ENCODE assay signal across 10 mouse cellular contexts in genomic region chr3:104673642-104674328, GRCm38 (mm10). TPM values are rescaled to one million over a fixed set of nuclear protein-coding genes. Genes with fewer than 3 reads are reported as not detected.
DNase-seq lines count a peak whose midpoint lies in the region; ATAC-seq and TF ChIP-seq lines count a peak whose summit lies in the region.
"Had no signal": no experiment of that assay in that cellular context is flagged by ENCODE, and none has a peak within 500 bp of the region (broad histone marks: within the 10 kb centered on the region; RNA-seq: fewer than 3 reads in every experiment).

No protein-coding gene starts in this region.

- 54% methylated on average over 4 of the region's 4 CpGs for WGBS in heart, adult 2 months
- WGBS in limb, embryonic 13.5 days = 75% methylated on average over 4 of the region's 4 CpGs
- 64% methylated on average over 4 of the region's 4 CpGs for WGBS in limb, embryonic 10.5 days
- 39% methylated on average over 4 of the region's 4 CpGs for WGBS in liver, embryonic 13.5 days (ENCODE audit: insufficient replicate concordance)
- WGBS in stomach, postnatal 0 days = 49% methylated on average over 4 of the region's 4 CpGs

- H3K4me1 ChIP-seq in heart, adult 2 months (ENCODE audit: control insufficient read depth, insufficient read depth, low read length) = peaks cover 18% of the 10 kb centered on the region
- peaks cover 32% of the 10 kb centered on the region for H3K4me1 ChIP-seq in limb, embryonic 13.5 days
- peaks cover 44% of the 10 kb centered on the region for H3K4me1 ChIP-seq in limb, embryonic 10.5 days
- peaks cover 74% of the 10 kb centered on the region for H3K4me1 ChIP-seq in liver, embryonic 13.5 days (replicated peaks)
- H3K4me1 ChIP-seq in stomach, postnatal 0 days (replicated peaks; ENCODE audit: control insufficient read depth, insufficient read depth) = peaks cover 11% of the 10 kb centered on the region

- peaks cover 2% of the 10 kb centered on the region; the same call in 1 of the 2 replicates for H3K36me3 ChIP-seq in heart, adult 2 months (ENCODE audit: control insufficient read depth, insufficient read depth, low read length)
- H3K36me3 ChIP-seq in limb, embryonic 13.5 days = no peaks in the 10 kb centered on the region
- H3K36me3 ChIP-seq in limb, embryonic 10.5 days = no peaks in the 10 kb centered on the region
- H3K36me3 ChIP-seq in liver, embryonic 13.5 days = no peaks in the 10 kb centered on the region
- H3K36me3 ChIP-seq in stomach, postnatal 0 days (ENCODE audit: control insufficient read depth, insufficient read depth, low read length) = no peaks in the 10 kb centered on the region
- H3K36me3 ChIP-seq: midbrain, embryonic 13.5 days had no signal

- TF ChIP-seq POLR2A in heart, adult 2 months (IDR thresholded peaks at IDR 0.05; ENCODE audit: insufficient read depth, low read depth, low read length) = no peak

- TF ChIP-seq CTCF in heart, adult 2 months (IDR thresholded peaks at IDR 0.05) = no peak
- TF ChIP-seq CTCF in stomach, postnatal 0 days (IDR thresholded peaks at IDR 0.05; ENCODE audit: low read depth) = no peak

- intact Hi-C loops in heart, adult 2 months (cut with DNase I) = loop anchor here (2.0 to 5.0 kb wide), 3 partner anchors 71 to 161 kb away; no protein-coding TSS in a partner anchor
- intact Hi-C loops in heart, postnatal 10 days (cut with DNase I) = loop anchor here (2.0 to 10.0 kb wide), 2 partner anchors 161 to 659 kb away; no protein-coding TSS in a partner anchor

- 0 out of 2 replicates have a peak overlapping the region, but pooled peaks have one; percentile 82 for H3K4me2 ChIP-seq in limb, embryonic 13.5 days (replicated peaks)
- peak overlapping the region; percentile 77 for H3K4me2 ChIP-seq in liver, embryonic 13.5 days
- no peak overlapping the region for H3K4me2 ChIP-seq in stomach, postnatal 0 days (replicated peaks; ENCODE audit: low read depth)

- no peak overlapping the region for H3K4me3 ChIP-seq in heart, adult 2 months
- no peak overlapping the region for H3K4me3 ChIP-seq in limb, embryonic 13.5 days
- no peak overlapping the region for H3K4me3 ChIP-seq in limb, embryonic 10.5 days
- peak overlapping the region; percentile 27 for H3K4me3 ChIP-seq in liver, embryonic 13.5 days (replicated peaks)
- no peak overlapping the region for H3K4me3 ChIP-seq in stomach, postnatal 0 days (ENCODE audit: low read depth, low read length)
- H3K4me3 ChIP-seq: midbrain, embryonic 13.5 days had no signal

- TF ChIP-seq EP300 in heart, adult 2 months (IDR thresholded peaks at IDR 0.05; ENCODE audit: insufficient read depth, low read depth, low read length) = no peak
- TF ChIP-seq EP300 in stomach, postnatal 0 days (optimal IDR thresholded peaks at IDR 0.05) = no peak

- no peak for ATAC-seq in limb, embryonic 13.5 days (ENCODE audit: low FRiP score, low read depth)
- ATAC-seq in liver, embryonic 13.5 days (ENCODE audit: low read depth) = peak; percentile 80
- ATAC-seq in stomach, postnatal 0 days (ENCODE audit: low FRiP score, low TSS enrichment) = peak; percentile 56
- ATAC-seq: forebrain, embryonic 16.5 days; midbrain, embryonic 13.5 days had no signal

- H3K27me3 ChIP-seq in heart, adult 2 months (ENCODE audit: control insufficient read depth, insufficient read depth, low read length) = no peaks in the 10 kb centered on the region
- H3K27me3 ChIP-seq in limb, embryonic 13.5 days = no peaks in the 10 kb centered on the region
- H3K27me3 ChIP-seq in limb, embryonic 10.5 days (ENCODE audit: low read depth, poor library complexity, severe bottlenecking) = no peaks in the 10 kb centered on the region
- no peaks in the 10 kb centered on the region for H3K27me3 ChIP-seq in liver, embryonic 13.5 days
- no peaks in the 10 kb centered on the region for H3K27me3 ChIP-seq in stomach, postnatal 0 days (ENCODE audit: control insufficient read depth, insufficient read depth, low read length)

- no peaks in the 10 kb centered on the region for H3K9me3 ChIP-seq in limb, embryonic 13.5 days
- no peaks in the 10 kb centered on the region for H3K9me3 ChIP-seq in limb, embryonic 10.5 days (replicated peaks)
- H3K9me3 ChIP-seq in liver, embryonic 13.5 days (replicated peaks) = no peaks in the 10 kb centered on the region
- H3K9me3 ChIP-seq in stomach, postnatal 0 days (ENCODE audit: control insufficient read depth, low read length) = no peaks in the 10 kb centered on the region
- H3K9me3 ChIP-seq: midbrain, embryonic 13.5 days had no signal

- peak overlapping the region; percentile 2; the same call in 1 of the 2 replicates for H3K9ac ChIP-seq in heart, adult 2 months (ENCODE audit: low read depth, low read length)
- H3K9ac ChIP-seq in limb, embryonic 13.5 days = peak overlapping the region; percentile 35; the same call in 1 of the 2 replicates
- H3K9ac ChIP-seq in liver, embryonic 13.5 days = peak overlapping the region; percentile 73
- H3K9ac ChIP-seq in stomach, postnatal 0 days (ENCODE audit: low read length) = no peak overlapping the region
- H3K9ac ChIP-seq: midbrain, embryonic 13.5 days had no signal

- DNase-seq in heart, adult 2 months = no peak
- DNase-seq in heart, postnatal 10 days = no peak
- no peak for DNase-seq in limb, embryonic 10.5 days (ENCODE audit: low spot score)
- peak; percentile 70 for DNase-seq in liver, embryonic 13.5 days
- peak; percentile 48 for DNase-seq in stomach, postnatal 0 days (ENCODE audit: low spot score)
- no peak for DNase-seq in cerebellum, adult 9-11 months
- no peak for DNase-seq in Muller cell, postnatal 12 days (ENCODE audit: inconsistent ontology term)

- H3K79me2 ChIP-seq in heart, adult 2 months (replicated peaks; ENCODE audit: control insufficient read depth, insufficient read depth, low read length) = no peaks in the 10 kb centered on the region

- H3K27ac ChIP-seq in heart, adult 2 months = peak overlapping the region; percentile 84
- H3K27ac ChIP-seq in limb, embryonic 13.5 days = no peak overlapping the region
- no peak overlapping the region for H3K27ac ChIP-seq in limb, embryonic 10.5 days
- H3K27ac ChIP-seq in liver, embryonic 13.5 days = peak overlapping the region; percentile 98
- H3K27ac ChIP-seq in stomach, postnatal 0 days (replicated peaks) = peak overlapping the region; percentile 79
- H3K27ac ChIP-seq: midbrain, embryonic 13.5 days had no signal

RNA-seq across cellular contexts. Expression of gene Slc16a1, which starts 35.3 kb away (rescaled TPM):
- 100 to 1,000 TPM; 157 to 177 TPM for total RNA-seq in heart, adult 2 months (2021)
- 91.9 and 179 TPM in 2 replicates for polyA plus RNA-seq in heart, adult 2 months (2012; rRNA removed)
- total RNA-seq in heart, postnatal 10 days (2021) = 100 to 1,000 TPM; 173 to 202 TPM
- 36.3 and 38.4 TPM in 2 replicates for polyA plus RNA-seq in limb, embryonic 13.5 days (2015; fragmentation: Nextera tagmentation; extraction: Ambion mirVana)
- 53.5 and 59.6 TPM in 2 replicates for polyA plus RNA-seq in limb, embryonic 10.5 days (2016; fragmentation: Nextera tagmentation; extraction: Ambion mirVana)
- polyA plus RNA-seq in liver, embryonic 13.5 days (2015; fragmentation: Nextera tagmentation; extraction: Ambion mirVana) = 81.9 and 106 TPM in 2 replicates
- polyA plus RNA-seq in stomach, postnatal 0 days (2015; fragmentation: Nextera tagmentation; extraction: Ambion mirVana) = 32.0 and 32.1 TPM in 2 replicates

Comparison
In these comparisons a context has a peak if more than half of its experiments do, and no peak if none do; other contexts are left out.
1. DNase-seq: peak in liver, embryonic 13.5 days (single experiment) and stomach, postnatal 0 days (single experiment); none in heart, adult 2 months (0 of 2), heart, postnatal 10 days (0 of 2), limb, embryonic 10.5 days (single experiment), cerebellum, adult 9-11 months (single experiment) and Muller cell, postnatal 12 days (single experiment).
2. H3K27ac ChIP-seq: peak in heart, adult 2 months (single experiment), liver, embryonic 13.5 days (single experiment) and stomach, postnatal 0 days (single experiment); none in limb, embryonic 13.5 days (single experiment) and limb, embryonic 10.5 days (single experiment).